Mouse (Mus musculus) lung, embryonic 16.5 days (tissue): ENCODE measurements around the gene Rbm4. TPM values are rescaled to one million over a fixed set of nuclear protein-coding genes. Genes with fewer than 3 reads are reported as not detected.
"Not testable (repeated sequence)": the region's sequence is repeated elsewhere in the genome, so short reads cannot be mapped to it uniquely, and the experiment has no call there.

Experiments used
- ATAC-seq: fragments of 200-750 bp; cut with Nextera tagmentation; 2 replicates; pipeline ENCODE4 v1.8.0; 2017; ENCODE audit warnings: low read depth, mild to moderate bottlenecking, moderate library complexity
- H3K27ac ChIP-seq: fragments of 300-500 bp; sonication (generic); 2 replicates; pipeline ENCODE4 v1.5.1; 2014; ENCODE audit warnings: mild to moderate bottlenecking, control low read depth, low read length
- H3K27me3 ChIP-seq: fragments of 300-500 bp; sonication (generic); 2 replicates; pipeline ENCODE4 v1.6.1; 2014; ENCODE audit warnings: low read depth, low read length, mixed read lengths; ENCODE audit not compliant: control insufficient read depth, insufficient read depth
- H3K36me3 ChIP-seq: fragments of 300-500 bp; sonication (generic); 2 replicates; pipeline ENCODE4 v1.6.1; 2014; ENCODE audit warnings: low read length; ENCODE audit not compliant: control insufficient read depth, insufficient read depth
- H3K4me1 ChIP-seq: fragments of 300-500 bp; sonication (generic); replicated peaks from 2 replicates; pipeline ENCODE4 v1.6.1; 2014; ENCODE audit warnings: low read length, mixed read lengths; ENCODE audit not compliant: control insufficient read depth, insufficient read depth
- H3K4me2 ChIP-seq: fragments of 300-500 bp; sonication (generic); 2 replicates; pipeline ENCODE4 v1.6.1; 2014; ENCODE audit warnings: low read depth, low read length, control low read depth
- H3K4me3 ChIP-seq: fragments of 300-500 bp; sonication (generic); 2 replicates; pipeline ENCODE4 v1.5.1; 2014; ENCODE audit warnings: mild to moderate bottlenecking, low read length, control low read depth
- H3K9ac ChIP-seq: fragments of 300-500 bp; sonication (generic); 2 replicates; pipeline ENCODE4 v1.6.1; 2014; ENCODE audit warnings: low read length, control low read depth
- H3K9me3 ChIP-seq: fragments of 300-500 bp; sonication (generic); 2 replicates; pipeline ENCODE4 v1.6.1; 2016; ENCODE audit warnings: low read length; ENCODE audit not compliant: control insufficient read depth
- WGBS: fragments of 180-500 bp; shearing (Covaris S2); extraction: QIAGEN DNeasy Blood & Tissue Kit; methylation state at CpG from one replicate; pipeline ENCODE4 v1.1.7; 2014; 5-methylcytosine and 5-hydroxymethylcytosine counted together
- polyA plus RNA-seq: library from polyadenylated mRNA; unstranded; fragments of >200 nt; fragmentation: Nextera tagmentation; extraction: Ambion mirVana; gene quantifications from 2 replicates; pipeline ENCODE4 v1.2.1, GENCODE M21; 2015

Gene Rbm4
- polyA plus RNA-seq, 1 experiment from 2014 or later = 52.2 TPM

GRCm38 (mm10) chr19:4772785-4773184 is 20.9 kb downstream of the Rbm4 start:
- no peak for ATAC-seq
- WGBS = 43% methylated on average over 3 of the region's 3 CpGs
- H3K4me3 ChIP-seq = no peak overlapping the region
- peaks cover 28% of the 10 kb centered on the region for H3K36me3 ChIP-seq
- no peaks in the 10 kb centered on the region for H3K9me3 ChIP-seq
- H3K27me3 ChIP-seq = no peaks in the 10 kb centered on the region
- no peak overlapping the region for H3K27ac ChIP-seq
- no peaks in the 10 kb centered on the region for H3K4me1 ChIP-seq
- H3K9ac ChIP-seq = no peak overlapping the region
- H3K4me2 ChIP-seq = no peak overlapping the region

- H3K4me1 ChIP-seq = no peaks in the 10 kb centered on the region
- H3K27ac ChIP-seq = no peak overlapping the region
- H3K4me2 ChIP-seq = no peak overlapping the region
- H3K9me3 ChIP-seq = no peaks in the 10 kb centered on the region
- whole genome bisulfite sequencing = 57% methylated on average over 6 of the region's 12 CpGs
- H3K36me3 ChIP-seq = peaks cover 21% of the 10 kb centered on the region; the same call in 1 of the 2 replicates
- H3K4me3 ChIP-seq = no peak overlapping the region
- H3K9ac ChIP-seq = no peak overlapping the region
- no peak for ATAC-seq
- no peaks in the 10 kb centered on the region for H3K27me3 ChIP-seq
These were observed 26.1 kb downstream of the Rbm4 start for GRCm38 (mm10) chr19:4767507-4768148.

- H3K36me3 ChIP-seq = peaks cover 16% of the 10 kb centered on the region; the same call in 1 of the 2 replicates
These were observed 30.8 kb downstream of the Rbm4 start for GRCm38 (mm10) chr19:4762876-4763275.

GRCm38 (mm10) chr19:4760544-4760943 is 33.2 kb downstream of the Rbm4 start:
- ATAC-seq, H3K27ac ChIP-seq, H3K9me3 ChIP-seq, H3K4me2 ChIP-seq, H3K27me3 ChIP-seq, H3K4me3 ChIP-seq, H3K9ac ChIP-seq: not testable (repeated sequence)
- 87% methylated on average over 8 of the region's 8 CpGs for WGBS
- H3K36me3 ChIP-seq = peaks cover 11% of the 10 kb centered on the region; the same call in 1 of the 2 replicates
- H3K4me1 ChIP-seq = peaks cover 11% of the 10 kb centered on the region

More at GRCm38 (mm10) chr19:4762876-4763275, 30.8 kb downstream of the Rbm4 start:
- Histone ChIP-seq H3K27me3 (no peaks in the 10 kb centered on the region), H3K4me2 (no peak overlapping the region), H3K4me3 (no peak overlapping the region), H3K27ac (no peak overlapping the region), H3K9me3 (no peaks in the 10 kb centered on the region), H3K4me1 (peaks cover 6% of the 10 kb centered on the region), H3K9ac (no peak overlapping the region)
- no peak for ATAC-seq
- 50% methylated on average over 1 of the region's 1 CpGs for WGBS

GRCm38 (mm10) chr19:4756921-4757320 is 36.8 kb downstream of the Rbm4 start:
- Histone ChIP-seq H3K4me3 (peak overlapping the region; percentile 82), H3K4me1 (peaks cover 11% of the 10 kb centered on the region), H3K4me2 (peak overlapping the region; percentile 89), H3K27me3 (no peaks in the 10 kb centered on the region), H3K9ac (peak overlapping the region; percentile 87), H3K27ac (peak overlapping the region; percentile 96), H3K36me3 (peaks cover 2% of the 10 kb centered on the region; the same call in 1 of the 2 replicates), H3K9me3 (no peaks in the 10 kb centered on the region)
- WGBS = 1% methylated on average over 9 of the region's 9 CpGs
- no peak for ATAC-seq

GRCm38 (mm10) chr19:4756193-4756911 is 37.3 kb downstream of the Rbm4 start, which contains the start of gene Rbm4b:
TSS of gene Rbm4b (plus strand) at chr19:4756497.
- peak within 1 kb of the TSS; percentile 96 for H3K27ac ChIP-seq
- H3K36me3 ChIP-seq = peaks cover 2% of the 10 kb centered on the region; the same call in 1 of the 2 replicates
- H3K4me3 ChIP-seq = peak within 1 kb of the TSS; percentile 82

GRCm38 (mm10) chr19:4755565-4756192 is 38.0 kb downstream of the Rbm4 start:
- under 1% methylated on average over 10 of the region's 10 CpGs for WGBS
- Histone ChIP-seq H3K4me2 (peak overlapping the region; percentile 89), H3K4me1 (peaks cover 11% of the 10 kb centered on the region), H3K9me3 (no peaks in the 10 kb centered on the region), H3K27me3 (no peaks in the 10 kb centered on the region), H3K27ac (peak overlapping the region; percentile 85), H3K36me3 (peaks cover 2% of the 10 kb centered on the region; the same call in 1 of the 2 replicates), H3K9ac (peak overlapping the region; percentile 56), H3K4me3 (peak overlapping the region; percentile 82)
- ATAC-seq = peak; percentile 72

More at GRCm38 (mm10) chr19:4756193-4756911, 37.3 kb downstream of the Rbm4 start, which contains the start of gene Rbm4b:
- peaks cover 11% of the 10 kb centered on the region for H3K4me1 ChIP-seq
- no peaks in the 10 kb centered on the region for H3K27me3 ChIP-seq
- peak within 1 kb of the TSS; percentile 89 for H3K4me2 ChIP-seq
- peak within 1 kb of the TSS; percentile 87 for H3K9ac ChIP-seq
- no peaks in the 10 kb centered on the region for H3K9me3 ChIP-seq
- WGBS = under 1% methylated on average over 63 of the region's 65 CpGs
- ATAC-seq = peak; percentile 98

- Histone ChIP-seq H3K36me3 (no peaks in the 10 kb centered on the region), H3K9ac (no peak overlapping the region), H3K4me3 (no peak overlapping the region), H3K9me3 (no peaks in the 10 kb centered on the region), H3K4me2 (no peak overlapping the region), H3K4me1 (no peaks in the 10 kb centered on the region), H3K27ac (no peak overlapping the region), H3K27me3 (no peaks in the 10 kb centered on the region)
- ATAC-seq = no peak
- WGBS = 79% methylated on average over 6 of the region's 6 CpGs
These were observed 43.7 kb downstream of the Rbm4 start for GRCm38 (mm10) chr19:4749975-4750374.

- no peaks in the 10 kb centered on the region for H3K9me3 ChIP-seq
- H3K27me3 ChIP-seq = no peaks in the 10 kb centered on the region
- no peak for ATAC-seq
- H3K9ac ChIP-seq = no peak overlapping the region
- no peak overlapping the region for H3K4me2 ChIP-seq
- H3K4me1 ChIP-seq = no peaks in the 10 kb centered on the region
- no peaks in the 10 kb centered on the region for H3K36me3 ChIP-seq
- no peak overlapping the region for H3K4me3 ChIP-seq
- H3K27ac ChIP-seq = no peak overlapping the region
- 72% methylated on average over 10 of the region's 10 CpGs for WGBS
These were observed 45.2 kb downstream of the Rbm4 start for GRCm38 (mm10) chr19:4748493-4748892.
